Comparison of ENCODE assay signal across 7 mouse cellular contexts in the genomic region with DNA sequence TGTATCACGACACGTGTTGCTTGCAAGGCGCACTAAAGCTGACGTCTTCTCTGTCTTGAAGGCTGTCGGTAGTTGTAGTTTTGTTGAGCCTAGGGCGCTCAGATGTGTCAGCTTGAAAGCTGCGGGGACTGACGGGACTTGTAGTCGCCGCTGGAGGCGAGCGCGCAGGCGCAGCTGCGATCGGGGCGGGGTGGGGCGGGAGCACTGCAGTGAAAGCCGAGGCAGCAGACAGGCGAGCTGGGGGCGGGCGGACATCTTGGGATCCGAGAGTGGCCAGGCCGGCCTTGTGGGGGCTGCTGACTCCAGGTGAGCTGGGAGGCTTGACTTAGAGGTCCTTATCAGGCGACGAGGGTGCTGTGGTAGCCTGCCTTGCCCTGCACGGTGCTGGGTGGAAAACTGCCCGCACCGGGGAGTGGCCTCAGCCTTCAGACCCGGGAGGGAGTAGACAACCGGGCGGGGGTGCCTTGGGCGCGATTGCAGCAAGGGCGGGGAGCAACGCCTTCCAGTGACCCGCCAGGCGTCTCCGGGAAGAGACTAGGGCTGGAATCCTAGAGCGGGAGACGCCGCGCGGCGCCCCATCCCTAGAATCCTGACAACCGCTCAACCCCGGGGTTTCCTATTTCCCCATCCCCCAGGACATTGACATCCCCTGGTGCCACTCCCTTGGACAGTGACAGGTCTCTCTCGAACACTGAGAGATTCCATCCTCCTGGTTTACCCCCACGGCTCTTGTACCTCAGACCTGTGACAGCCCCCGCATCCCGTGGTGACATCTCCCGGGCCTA. TPM values are rescaled to one million over a fixed set of nuclear protein-coding genes. Genes with fewer than 3 reads are reported as not detected.
A peak's percentile ranks its signal among the peaks of the same experiment; 100 is the strongest.
DNase-seq lines count a peak whose midpoint lies in the region; ATAC-seq lines count a peak whose summit lies in the region.

A gene (plus strand): TSS at position 183 of the 785 bp plus-strand sequence.

- no peak within 1 kb of the TSS for H3K27ac ChIP-seq in embryonic facial prominence, embryonic 11.5 days (replicated peaks; ENCODE audit: low read depth, low read length)
- peak within 1 kb of the TSS; percentile 90 for H3K27ac ChIP-seq in limb, embryonic 10.5 days
- H3K27ac ChIP-seq in midbrain, embryonic 13.5 days, result peak within 1 kb of the TSS; percentile 84

- under 1% methylated on average over 52 of the region's 52 CpGs for WGBS in embryonic facial prominence, embryonic 11.5 days
- WGBS in limb, embryonic 10.5 days, result under 1% methylated on average over 52 of the region's 52 CpGs
- WGBS in midbrain, embryonic 13.5 days, result under 1% methylated on average over 50 of the region's 52 CpGs

- peaks cover 11% of the 10 kb centered on the region for H3K36me3 ChIP-seq in embryonic facial prominence, embryonic 11.5 days (replicated peaks; ENCODE audit: control insufficient read depth, insufficient read depth, low read depth, low read length)
- peaks cover 67% of the 10 kb centered on the region for H3K36me3 ChIP-seq in limb, embryonic 10.5 days
- peaks cover 57% of the 10 kb centered on the region for H3K36me3 ChIP-seq in midbrain, embryonic 13.5 days

- H3K9me3 ChIP-seq in embryonic facial prominence, embryonic 11.5 days (replicated peaks; ENCODE audit: control insufficient read depth, low read length), result no peaks in the 10 kb centered on the region
- H3K9me3 ChIP-seq in limb, embryonic 10.5 days (replicated peaks), result no peaks in the 10 kb centered on the region
- no peaks in the 10 kb centered on the region for H3K9me3 ChIP-seq in midbrain, embryonic 13.5 days

- H3K4me2 ChIP-seq in embryonic facial prominence, embryonic 11.5 days (ENCODE audit: low read depth, low read length), result peak within 1 kb of the TSS; percentile 70
- H3K4me2 ChIP-seq in midbrain, embryonic 13.5 days (replicated peaks), result peak within 1 kb of the TSS; percentile 93

- H3K9ac ChIP-seq in embryonic facial prominence, embryonic 11.5 days (replicated peaks; ENCODE audit: low read length), result peak within 1 kb of the TSS; percentile 84
- H3K9ac ChIP-seq in midbrain, embryonic 13.5 days (replicated peaks), result peak within 1 kb of the TSS; percentile 99

- DNase-seq in adrenal gland, postnatal 14 days, result peak; percentile 96
- DNase-seq in embryonic facial prominence, embryonic 11.5 days (ENCODE audit: low spot score), result peak; percentile 100
- peak; percentile 98 for DNase-seq in kidney, adult 11 months
- DNase-seq in limb, embryonic 10.5 days (ENCODE audit: low spot score), result peak; percentile 95
- DNase-seq in spleen, adult 12 weeks (ENCODE audit: low spot score), result peak; percentile 86

- H3K27me3 ChIP-seq in embryonic facial prominence, embryonic 11.5 days (ENCODE audit: control insufficient read depth, insufficient read depth, low read length), result no peaks in the 10 kb centered on the region
- H3K27me3 ChIP-seq in limb, embryonic 10.5 days (ENCODE audit: low read depth, poor library complexity, severe bottlenecking), result no peaks in the 10 kb centered on the region
- H3K27me3 ChIP-seq in midbrain, embryonic 13.5 days, result no peaks in the 10 kb centered on the region

- H3K4me1 ChIP-seq in embryonic facial prominence, embryonic 11.5 days (ENCODE audit: control insufficient read depth, insufficient read depth, low read length), result peaks cover 3% of the 10 kb centered on the region
- peaks cover 26% of the 10 kb centered on the region for H3K4me1 ChIP-seq in limb, embryonic 10.5 days
- H3K4me1 ChIP-seq in midbrain, embryonic 13.5 days (replicated peaks), result peaks cover 31% of the 10 kb centered on the region

- peak; percentile 98 for ATAC-seq in embryonic facial prominence, embryonic 11.5 days (replicated peaks; ENCODE audit: insufficient number of reproducible peaks, low FRiP score, low TSS enrichment, low read depth)
- peak; percentile 89 for ATAC-seq in granulocyte monocyte progenitor cell, adult 5-6 weeks (replicated peaks; ENCODE audit: poor library complexity, severe bottlenecking)
- peak; percentile 99 for ATAC-seq in midbrain, embryonic 13.5 days

- peak within 1 kb of the TSS; percentile 69 for H3K4me3 ChIP-seq in embryonic facial prominence, embryonic 11.5 days (ENCODE audit: low read depth, low read length)
- peak within 1 kb of the TSS; percentile 72 for H3K4me3 ChIP-seq in limb, embryonic 10.5 days
- H3K4me3 ChIP-seq in midbrain, embryonic 13.5 days (replicated peaks), result peak within 1 kb of the TSS; percentile 95

RNA-seq across cellular contexts. Expression of the gene that starts here (rescaled TPM):
- total RNA-seq in adrenal gland, postnatal 14 days (2021), result 292 and 316 TPM in 2 replicates
- 726 and 756 TPM in 2 replicates for polyA plus RNA-seq in embryonic facial prominence, embryonic 11.5 days (2014; fragmentation: Nextera tagmentation; extraction: Ambion mirVana)
- total RNA-seq in granulocyte monocyte progenitor cell, adult 5-6 weeks (2014; fragmentation: Nextera tagmentation), result 206 and 247 TPM in 2 replicates
- total RNA-seq in granulocyte monocyte progenitor cell, adult 5-6 weeks (2017), result 175 and 225 TPM in 2 replicates
- polyA plus RNA-seq in limb, embryonic 10.5 days (2016; fragmentation: Nextera tagmentation; extraction: Ambion mirVana), result 536 and 586 TPM in 2 replicates
- polyA plus RNA-seq in midbrain, embryonic 13.5 days (2015; fragmentation: Nextera tagmentation; extraction: Ambion mirVana), result 1,112 and 1,165 TPM in 2 replicates
